Mouse (Mus musculus) forebrain, embryonic 16.5 days (tissue): ENCODE data around the gene Cdc45. TPM values are rescaled to one million over a fixed set of nuclear protein-coding genes. Genes with fewer than 3 reads are reported as not detected.

Experiments
- ATAC-seq: fragments of 200-750 bp; cut with Nextera tagmentation; 2 replicates; pipeline ENCODE4 v1.8.0; 2017; ENCODE audit warnings: mild to moderate bottlenecking, moderate library complexity
- H3K27ac ChIP-seq: fragments of 300-500 bp; sonication (generic); 2 replicates; pipeline ENCODE4 v1.5.1; 2014; ENCODE audit warnings: low read length, control low read depth
- H3K27me3 ChIP-seq: fragments of 300-500 bp; sonication (generic); replicated peaks from 2 replicates; pipeline ENCODE4 v1.6.1; 2014; ENCODE audit warnings: low read length; ENCODE audit not compliant: control insufficient read depth, insufficient read depth
- H3K36me3 ChIP-seq: fragments of 300-500 bp; sonication (generic); 2 replicates; pipeline ENCODE4 v1.6.1; 2014; ENCODE audit not compliant: control insufficient read depth, insufficient read depth
- H3K4me1 ChIP-seq: fragments of 300-500 bp; sonication (generic); replicated peaks from 2 replicates; pipeline ENCODE4 v1.6.1; 2014; ENCODE audit warnings: low read length; ENCODE audit not compliant: control insufficient read depth, insufficient read depth
- H3K4me2 ChIP-seq: fragments of 300-500 bp; sonication (generic); 2 replicates; pipeline ENCODE4 v1.6.1; 2014; ENCODE audit warnings: mild to moderate bottlenecking, low read length, control low read depth
- H3K4me3 ChIP-seq: fragments of 300-500 bp; sonication (generic); replicated peaks from 2 replicates; pipeline ENCODE4 v1.5.1; 2014; ENCODE audit warnings: mild to moderate bottlenecking, low read length, control low read depth
- H3K9ac ChIP-seq: fragments of 300-500 bp; sonication (generic); replicated peaks from 2 replicates; pipeline ENCODE4 v1.6.1; 2014; ENCODE audit warnings: low read depth, low read length, control low read depth
- H3K9me3 ChIP-seq: fragments of 300-500 bp; sonication (generic); 2 replicates; pipeline ENCODE4 v1.6.1; 2016; ENCODE audit warnings: low read length; ENCODE audit not compliant: control insufficient read depth
- WGBS: fragments of 180-500 bp; shearing (Covaris S2); extraction: QIAGEN DNeasy Blood & Tissue Kit; methylation state at CpG from one replicate; pipeline ENCODE4 v1.1.7; 2014; 5-methylcytosine and 5-hydroxymethylcytosine counted together
- polyA plus RNA-seq: library from polyadenylated mRNA; unstranded; fragments of >200 nt; fragmentation: Nextera tagmentation; extraction: Ambion mirVana; gene quantifications from 2 replicates; pipeline ENCODE4 v1.2.1, GENCODE M21; 2015

Gene Cdc45
- polyA plus RNA-seq, 1 experiment from 2014 or later = 21.1 TPM

DNA sequence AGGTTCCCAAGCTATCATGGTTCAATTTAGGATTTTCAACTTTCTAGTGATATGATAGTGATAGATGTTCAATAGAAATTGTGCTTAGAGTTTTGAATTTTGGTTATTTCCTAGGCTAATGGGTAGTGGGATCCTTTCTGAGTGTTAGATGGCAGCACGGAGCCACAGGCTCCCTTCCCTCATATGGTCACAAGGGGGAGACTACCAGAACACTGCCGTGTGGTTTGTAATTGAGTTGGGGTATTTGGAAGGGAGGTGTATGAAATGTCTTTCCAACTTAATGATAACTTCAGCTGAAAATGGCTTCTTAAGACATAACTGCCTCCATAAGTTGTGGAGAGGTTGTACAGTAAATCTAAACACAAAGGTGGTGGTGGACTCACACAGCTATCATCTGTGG lies 21.7 kb upstream of the Cdc45 start:
- ATAC-seq = no peak
- 64% methylated on average over 2 of the region's 2 CpGs for WGBS
- H3K4me3 ChIP-seq = no peak overlapping the region
- H3K27me3 ChIP-seq = no peaks in the 10 kb centered on the region
- peaks cover 30% of the 10 kb centered on the region for H3K36me3 ChIP-seq
- no peak overlapping the region for H3K4me2 ChIP-seq
- H3K4me1 ChIP-seq = no peaks in the 10 kb centered on the region
- H3K27ac ChIP-seq = no peak overlapping the region
- no peaks in the 10 kb centered on the region for H3K9me3 ChIP-seq
- no peak overlapping the region for H3K9ac ChIP-seq

DNA sequence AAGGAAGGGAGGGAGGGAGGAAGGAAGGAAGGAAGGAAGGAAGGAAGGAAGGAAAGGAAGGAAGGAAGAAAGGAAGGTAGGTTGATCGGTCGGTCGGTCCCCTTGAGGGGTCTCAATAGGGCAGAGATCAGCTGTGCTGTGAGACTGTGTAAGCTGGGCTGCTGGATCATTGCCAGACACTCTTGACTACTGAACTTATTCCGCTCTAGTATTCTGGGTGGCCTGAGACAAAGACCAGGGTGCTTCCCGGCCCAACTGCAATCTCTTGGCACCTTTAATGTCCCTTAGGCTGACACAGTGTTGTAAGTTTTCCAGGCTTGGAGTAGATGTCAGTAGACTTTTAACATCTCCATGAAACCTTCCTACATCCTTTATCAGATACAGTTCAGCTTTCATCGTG lies 17.3 kb upstream of the Cdc45 start:
- Histone ChIP-seq H3K4me3 (no peak overlapping the region), H3K9me3 (no peaks in the 10 kb centered on the region), H3K36me3 (peaks cover 44% of the 10 kb centered on the region), H3K4me2 (no peak overlapping the region), H3K4me1 (no peaks in the 10 kb centered on the region), H3K9ac (no peak overlapping the region), H3K27me3 (no peaks in the 10 kb centered on the region), H3K27ac (no peak overlapping the region)
- 90% methylated on average over 6 of the region's 6 CpGs for WGBS
- ATAC-seq = no peak

DNA sequence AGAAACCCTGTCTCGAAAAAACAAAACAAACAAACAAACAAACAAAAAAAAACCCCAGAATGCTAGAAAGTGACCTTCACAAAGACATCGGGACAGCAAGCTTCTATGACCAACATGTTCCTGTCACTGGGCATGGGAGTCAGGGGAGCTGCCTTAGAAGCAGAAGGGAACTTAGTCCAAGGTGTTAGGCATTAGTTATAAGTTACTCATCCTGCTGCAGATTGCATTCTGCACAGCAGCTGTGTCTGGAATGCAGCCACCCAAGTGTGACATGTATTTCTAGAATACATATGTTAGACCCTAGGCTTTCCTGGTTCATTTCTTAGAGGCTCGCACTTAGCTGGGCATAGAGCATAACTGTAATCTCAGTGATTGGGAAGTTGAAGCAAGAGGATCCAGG lies 16.8 kb upstream of the Cdc45 start:
- Histone ChIP-seq H3K9me3 (no peaks in the 10 kb centered on the region), H3K27ac (no peak overlapping the region), H3K4me3 (no peak overlapping the region), H3K9ac (no peak overlapping the region), H3K36me3 (peaks cover 43% of the 10 kb centered on the region), H3K4me2 (no peak overlapping the region), H3K4me1 (no peaks in the 10 kb centered on the region), H3K27me3 (no peaks in the 10 kb centered on the region)
- WGBS = 94% methylated on average over 3 of the region's 3 CpGs
- ATAC-seq = no peak

DNA sequence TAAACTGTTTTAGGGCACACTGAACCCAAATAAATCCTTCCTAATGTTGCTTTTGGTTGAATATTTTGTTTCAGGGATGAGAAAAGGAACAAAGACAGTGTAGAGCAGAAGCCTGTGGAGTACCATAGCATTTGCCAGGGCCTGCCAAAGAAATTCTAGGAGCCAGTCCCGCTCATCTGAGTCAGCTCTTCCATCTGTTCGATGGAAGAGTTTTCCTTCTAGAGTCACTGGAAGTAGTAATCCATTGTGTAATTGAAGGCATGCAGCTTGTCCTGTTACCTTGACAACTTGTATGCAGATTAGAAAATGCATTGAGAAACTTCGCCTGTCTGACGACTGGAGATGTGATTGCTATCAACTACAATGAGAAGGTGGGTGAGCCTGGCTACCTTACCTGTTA lies 11.1 kb upstream of the Cdc45 start:
- no peaks in the 10 kb centered on the region for H3K4me1 ChIP-seq
- no peak overlapping the region for H3K4me2 ChIP-seq
- no peak overlapping the region for H3K9ac ChIP-seq
- no peaks in the 10 kb centered on the region for H3K27me3 ChIP-seq
- H3K36me3 ChIP-seq = peaks cover 64% of the 10 kb centered on the region
- H3K4me3 ChIP-seq = no peak overlapping the region
- no peak for ATAC-seq
- 65% methylated on average over 4 of the region's 4 CpGs for WGBS
- no peak overlapping the region for H3K27ac ChIP-seq
- no peaks in the 10 kb centered on the region for H3K9me3 ChIP-seq

DNA sequence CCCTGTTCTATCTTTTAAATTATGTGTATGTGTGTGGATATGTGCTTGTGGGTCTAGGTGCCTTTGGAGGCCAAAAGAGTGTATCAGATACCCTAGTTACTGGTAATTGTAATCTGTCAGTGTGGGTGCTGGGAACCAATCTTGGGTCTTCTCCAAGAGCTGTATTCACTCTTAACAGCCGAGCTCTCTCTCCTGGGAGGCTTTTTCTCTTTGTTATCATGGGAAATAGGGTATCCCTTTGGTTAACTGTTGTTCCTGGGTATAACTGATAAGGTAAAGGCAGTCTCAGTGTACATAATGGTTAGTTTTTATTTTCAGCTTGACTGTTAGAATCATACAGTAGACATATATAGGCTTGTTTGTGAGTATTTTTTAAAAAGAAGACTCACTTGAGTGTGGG lies 10.6 kb upstream of the Cdc45 start:
- H3K9me3 ChIP-seq = no peaks in the 10 kb centered on the region
- no peak for ATAC-seq
- no peaks in the 10 kb centered on the region for H3K4me1 ChIP-seq
- peaks cover 59% of the 10 kb centered on the region for H3K36me3 ChIP-seq
- H3K27me3 ChIP-seq = no peaks in the 10 kb centered on the region
- H3K4me2 ChIP-seq = no peak overlapping the region
- H3K4me3 ChIP-seq = no peak overlapping the region
- H3K9ac ChIP-seq = no peak overlapping the region
- 84% methylated on average over 1 of the region's 1 CpGs for WGBS
- no peak overlapping the region for H3K27ac ChIP-seq

DNA sequence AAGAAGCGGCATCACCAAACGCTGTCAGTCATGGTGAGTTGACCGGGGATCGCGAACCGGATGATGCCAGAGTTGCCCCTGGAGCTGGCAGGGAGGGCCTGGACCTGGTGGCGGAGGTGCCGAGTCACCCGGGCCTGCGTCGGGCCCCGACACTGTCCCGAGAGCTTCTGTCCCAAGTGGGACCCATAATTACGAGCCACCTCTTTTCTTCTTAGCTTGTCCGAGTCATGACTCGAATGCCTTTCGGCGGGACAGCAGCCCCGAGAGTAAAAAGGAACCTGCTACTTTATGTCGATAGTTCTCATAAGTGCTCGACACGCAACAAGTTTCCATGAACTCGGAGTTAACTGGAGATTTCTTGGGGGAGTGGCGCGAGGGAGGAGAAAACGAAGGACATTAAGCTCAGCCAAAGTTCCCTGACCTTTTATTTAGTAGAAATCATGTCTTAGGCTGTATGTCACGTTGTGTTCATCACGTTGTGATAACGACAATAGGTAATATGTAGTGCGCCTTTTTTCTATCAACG lies 661 bp upstream of the Cdc45 start:
- peaks cover 11% of the 10 kb centered on the region for H3K4me1 ChIP-seq
- no peaks in the 10 kb centered on the region for H3K27me3 ChIP-seq
- peaks cover 13% of the 10 kb centered on the region; the same call in 1 of the 2 replicates for H3K36me3 ChIP-seq
- H3K4me3 ChIP-seq = peak overlapping the region; percentile 92
- 2% methylated on average over 31 of the region's 31 CpGs for WGBS
- ATAC-seq = peak; percentile 41
- H3K9me3 ChIP-seq = no peaks in the 10 kb centered on the region
- H3K9ac ChIP-seq = peak overlapping the region; percentile 81
- peak overlapping the region; percentile 60 for H3K27ac ChIP-seq
- peak overlapping the region; percentile 69 for H3K4me2 ChIP-seq

DNA sequence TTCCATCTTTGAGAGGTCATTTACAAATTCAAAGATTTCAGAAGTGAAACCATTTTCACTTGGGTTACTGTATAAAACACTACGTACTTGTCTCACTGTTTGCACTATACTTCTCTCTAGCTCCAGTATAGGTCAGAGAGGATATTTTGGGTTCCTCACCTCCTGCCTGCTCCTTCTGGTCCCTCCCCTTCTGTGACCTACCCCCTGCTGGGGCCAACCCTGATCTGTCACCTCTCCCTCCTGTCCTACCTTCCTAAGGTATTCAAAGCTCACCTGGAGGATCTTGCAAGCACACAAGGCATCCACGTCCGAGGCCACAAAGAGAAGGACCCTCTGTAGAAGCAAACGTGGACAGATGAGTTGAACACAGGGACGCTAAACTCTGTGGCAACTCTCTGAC lies 755 bp downstream of the Cdc45 start:
- ATAC-seq = no peak
- peaks cover 11% of the 10 kb centered on the region; the same call in 1 of the 2 replicates for H3K36me3 ChIP-seq
- peak overlapping the region; percentile 92 for H3K4me3 ChIP-seq
- no peaks in the 10 kb centered on the region for H3K27me3 ChIP-seq
- no peak overlapping the region for H3K27ac ChIP-seq
- H3K4me1 ChIP-seq = peaks cover 11% of the 10 kb centered on the region
- peak overlapping the region; percentile 81 for H3K9ac ChIP-seq
- 9% methylated on average over 5 of the region's 5 CpGs for WGBS
- no peaks in the 10 kb centered on the region for H3K9me3 ChIP-seq
- H3K4me2 ChIP-seq = peak overlapping the region; percentile 86

DNA sequence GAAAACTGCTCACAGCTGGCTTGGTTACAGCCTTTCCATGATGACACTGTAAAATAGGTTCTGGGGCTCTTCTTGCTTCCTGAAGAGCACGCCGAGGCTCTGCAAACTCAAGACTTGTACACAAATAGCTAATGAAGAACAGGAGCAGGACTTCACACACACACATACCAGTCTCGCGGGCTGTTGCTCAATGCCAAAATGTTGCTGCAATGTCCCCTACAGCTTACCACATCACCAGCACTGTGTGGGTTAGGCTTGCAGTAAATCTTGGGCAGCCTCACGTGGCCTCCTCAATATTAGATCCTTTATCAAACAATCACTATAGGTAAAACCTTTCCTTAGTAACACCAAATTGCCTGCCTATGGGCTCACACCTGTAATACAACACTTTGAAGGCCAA lies 2.8 kb downstream of the Cdc45 start:
- no peak overlapping the region for H3K9ac ChIP-seq
- WGBS = 94% methylated on average over 5 of the region's 5 CpGs

DNA sequence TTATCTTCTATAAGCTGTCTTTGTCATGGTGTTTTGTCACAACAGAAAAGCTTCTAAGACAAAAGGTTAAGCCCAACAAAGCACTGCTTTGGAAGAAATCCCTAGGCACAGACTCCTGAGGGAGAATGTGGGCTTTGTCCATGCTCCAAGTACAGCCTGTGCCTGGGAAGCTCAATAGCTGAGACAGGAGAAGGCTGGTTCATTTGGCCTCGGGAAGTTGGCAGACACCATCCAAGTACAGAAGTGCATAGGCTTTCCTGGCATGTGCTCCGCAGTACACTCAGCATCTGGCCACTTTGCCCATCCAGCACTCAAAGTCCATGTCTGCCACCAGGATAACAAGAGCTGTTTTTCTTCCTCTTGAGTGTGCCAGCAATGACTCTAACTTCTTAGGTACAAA lies 6.0 kb downstream of the Cdc45 start:
- no peaks in the 10 kb centered on the region for H3K27me3 ChIP-seq
- H3K9ac ChIP-seq = no peak overlapping the region
- 0 out of 2 replicates have a peak, but pooled peaks cover 9% of the 10 kb centered on the region for H3K36me3 ChIP-seq
- H3K4me3 ChIP-seq = no peak overlapping the region
- no peaks in the 10 kb centered on the region for H3K9me3 ChIP-seq
- H3K4me2 ChIP-seq = no peak overlapping the region
- WGBS = 84% methylated on average over 2 of the region's 2 CpGs
- H3K4me1 ChIP-seq = no peaks in the 10 kb centered on the region
- ATAC-seq = no peak
- no peak overlapping the region for H3K27ac ChIP-seq

More for the DNA sequence above, 2.8 kb downstream of the Cdc45 start:
- no peaks in the 10 kb centered on the region for H3K9me3 ChIP-seq
- ATAC-seq = no peak
- H3K27me3 ChIP-seq = no peaks in the 10 kb centered on the region
- H3K4me2 ChIP-seq = no peak overlapping the region
- H3K36me3 ChIP-seq = 0 out of 2 replicates have a peak, but pooled peaks cover 9% of the 10 kb centered on the region
- peaks cover 11% of the 10 kb centered on the region for H3K4me1 ChIP-seq
- no peak overlapping the region for H3K27ac ChIP-seq
- H3K4me3 ChIP-seq = no peak overlapping the region

DNA sequence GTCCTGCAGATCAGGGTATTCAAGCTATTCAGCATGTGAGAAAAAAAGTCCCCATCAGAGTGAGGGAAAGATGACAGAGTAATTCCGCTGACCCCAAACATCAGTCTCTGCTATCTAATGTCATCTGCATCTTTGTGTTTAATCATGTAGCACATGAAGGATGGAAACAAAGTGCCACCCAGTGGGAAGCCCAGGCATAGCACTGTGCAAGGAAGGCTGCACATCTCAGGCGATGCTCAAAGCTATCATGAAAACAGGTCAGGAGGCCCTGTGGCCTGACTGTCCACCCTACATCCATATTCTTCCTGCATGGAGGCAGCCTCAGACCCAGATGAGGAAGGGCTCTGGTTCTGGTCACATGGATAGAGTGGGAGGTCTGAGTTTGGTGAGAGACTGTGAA lies 12.9 kb downstream of the Cdc45 start:
- Histone ChIP-seq H3K27ac (no peak overlapping the region), H3K36me3 (no peaks in the 10 kb centered on the region), H3K4me1 (no peaks in the 10 kb centered on the region), H3K4me3 (no peak overlapping the region), H3K9ac (no peak overlapping the region), H3K4me2 (no peak overlapping the region), H3K27me3 (no peaks in the 10 kb centered on the region), H3K9me3 (no peaks in the 10 kb centered on the region)
- 77% methylated on average over 2 of the region's 2 CpGs for WGBS
- ATAC-seq = peak; percentile 57; the same call in 1 of the 2 replicates
